Mouse (Mus musculus) liver, adult 2 months (tissue): ENCODE data around the gene Btbd7.

ENCODE experiments used
- CTCF ChIP-seq: fragments of 200-500 bp; IDR thresholded peaks from 2 replicates; pipeline ENCODE4 v1.5.1; 2011; ENCODE audit warnings: low read depth, low read length, control low read depth
- POLR2A ChIP-seq: fragments of 200-500 bp; IDR thresholded peaks from 2 replicates; pipeline ENCODE4 v1.6.1; 2011; ENCODE audit warnings: low read length, control low read depth; ENCODE audit not compliant: insufficient read depth; ENCODE audit errors: extremely low read depth

DNA sequence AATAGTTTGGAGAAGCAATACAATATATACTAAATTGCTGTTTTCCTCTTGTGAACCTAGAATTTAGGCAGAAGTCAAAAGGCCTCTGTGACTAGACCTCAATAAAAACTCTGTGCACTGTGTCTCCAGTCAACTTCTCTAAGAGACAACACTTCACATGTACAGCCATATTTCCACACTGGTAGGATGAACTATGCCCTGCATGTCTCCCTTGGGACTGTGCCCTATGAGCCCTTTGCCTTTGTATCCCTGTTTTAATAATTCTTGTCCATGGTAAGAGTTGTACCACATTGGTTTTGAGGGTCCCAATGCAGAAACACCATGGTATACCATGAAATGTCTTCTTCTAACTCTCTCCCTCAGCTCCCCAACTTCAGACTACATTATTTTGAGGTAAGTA is 17.5 kb downstream of the Btbd7 start:
- no peak for TF ChIP-seq POLR2A
- TF ChIP-seq CTCF = no peak
